Mouse (Mus musculus) limb, embryonic 14.5 days (tissue): ENCODE measurements around the gene Hfe2. TPM values are rescaled to one million over a fixed set of nuclear protein-coding genes. Genes with fewer than 3 reads are reported as not detected.

Experiments used
- ATAC-seq: fragments of 200-750 bp; cut with Nextera tagmentation; 2 replicates; pipeline ENCODE4 v1.8.0; 2017; ENCODE audit warnings: low read depth, moderate number of reproducible peaks, moderate TSS enrichment; ENCODE audit not compliant: low FRiP score
- DNase-seq: peaks from one replicate; pipeline ENCODE4 v3.0.0-alpha.2; 2015; ENCODE audit warnings: low spot score
- H3K27ac ChIP-seq: fragments of 300-500 bp; sonication (generic); replicated peaks from 2 replicates; pipeline ENCODE4 v1.5.1; 2014; ENCODE audit warnings: low read depth, mild to moderate bottlenecking, low read length, moderate library complexity, mixed read lengths
- H3K27me3 ChIP-seq: fragments of 300-500 bp; sonication (generic); 2 replicates; pipeline ENCODE4 v1.6.1; 2014; ENCODE audit warnings: low read length, mixed read lengths; ENCODE audit not compliant: control insufficient read depth, insufficient read depth
- H3K36me3 ChIP-seq: fragments of 300-500 bp; sonication (generic); 2 replicates; pipeline ENCODE4 v1.6.1; 2014; ENCODE audit warnings: mild to moderate bottlenecking, low read length, moderate library complexity, mixed read lengths; ENCODE audit not compliant: control insufficient read depth, insufficient read depth
- H3K4me1 ChIP-seq: fragments of 300-500 bp; sonication (generic); 2 replicates; pipeline ENCODE4 v1.6.1; 2014; ENCODE audit warnings: antibody characterized with exemption, low read length, mixed read lengths; ENCODE audit not compliant: control insufficient read depth, insufficient read depth
- H3K4me2 ChIP-seq: fragments of 300-500 bp; sonication (generic); replicated peaks from 2 replicates; pipeline ENCODE4 v1.6.1; 2014; ENCODE audit warnings: low read depth, mild to moderate bottlenecking, low read length, moderate library complexity; ENCODE audit not compliant: severe bottlenecking
- H3K4me3 ChIP-seq: fragments of 300-500 bp; sonication (generic); replicated peaks from 2 replicates; pipeline ENCODE4 v1.5.1; 2014; ENCODE audit warnings: low read length
- H3K9ac ChIP-seq: fragments of 300-500 bp; sonication (generic); 2 replicates; pipeline ENCODE4 v1.6.1; 2014; ENCODE audit warnings: mild to moderate bottlenecking, low read depth, low read length, moderate library complexity; ENCODE audit not compliant: severe bottlenecking
- H3K9me3 ChIP-seq: fragments of 300-500 bp; sonication (generic); 2 replicates; pipeline ENCODE4 v1.6.1; 2016; ENCODE audit warnings: low read length; ENCODE audit not compliant: control insufficient read depth
- POLR2A ChIP-seq: fragments of 200-500 bp; IDR thresholded peaks from 2 replicates; pipeline ENCODE4 v1.8.0; 2012; ENCODE audit warnings: inconsistent platforms, mild to moderate bottlenecking, moderate library complexity, borderline replicate concordance; ENCODE audit not compliant: insufficient read depth, insufficient read length; ENCODE audit errors: extremely low read depth
- WGBS: fragments of 180-500 bp; shearing (Covaris S2); extraction: QIAGEN DNeasy Blood & Tissue Kit; methylation state at CpG from one replicate; pipeline ENCODE4 v1.1.7; 2014; 5-methylcytosine and 5-hydroxymethylcytosine counted together
- polyA plus RNA-seq, 2 experiments: library from polyadenylated mRNA; depleted of rRNA in 1 of 2; stranded (reverse) in 1 of 2; unstranded in 1 of 2; fragments of >200 nt; fragmentation: Nextera tagmentation in 1 of 2; extraction: Ambion mirVana in 1 of 2; gene quantifications; 2 replicates each; pipeline versions ENCODE4 v1.2.1 to v1.2.3; 2012 to 2014

The Hfe2 gene
- polyA plus RNA-seq, 2 experiments: 20.5 to 21.4 TPM

DNA sequence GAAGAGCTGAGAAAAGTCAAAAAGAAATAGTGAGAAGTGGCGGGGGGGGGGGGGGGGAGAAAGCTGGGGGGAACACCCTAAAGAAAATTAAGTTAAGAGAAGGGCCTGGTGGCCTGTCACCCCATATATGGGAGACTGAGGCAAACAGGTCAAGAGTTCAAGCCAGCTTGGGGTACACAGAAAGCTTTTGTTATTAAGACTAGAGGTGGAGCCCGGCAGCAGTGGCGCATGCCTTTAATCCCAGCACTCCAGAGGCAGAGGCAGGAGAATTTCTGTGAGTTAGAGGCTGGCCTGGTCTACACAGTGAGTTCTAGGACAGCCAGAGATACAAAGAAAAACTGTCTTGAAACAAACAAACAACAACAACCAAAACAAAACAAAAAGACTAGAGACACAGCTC is 40.1 kb downstream of the Hfe2 start:
- peaks cover 17% of the 10 kb centered on the region for H3K36me3 ChIP-seq
- ATAC-seq: no peak
- no peak overlapping the region for H3K27ac ChIP-seq
- no peak overlapping the region for H3K4me2 ChIP-seq
- no peak for TF ChIP-seq POLR2A
- no peak for DNase-seq
- H3K4me3 ChIP-seq: no peak overlapping the region
- H3K9me3 ChIP-seq: no peaks in the 10 kb centered on the region
- WGBS: 94% methylated on average over 2 of the region's 3 CpGs
- peaks cover 19% of the 10 kb centered on the region for H3K4me1 ChIP-seq
- H3K9ac ChIP-seq: no peak overlapping the region
- no peaks in the 10 kb centered on the region for H3K27me3 ChIP-seq

DNA sequence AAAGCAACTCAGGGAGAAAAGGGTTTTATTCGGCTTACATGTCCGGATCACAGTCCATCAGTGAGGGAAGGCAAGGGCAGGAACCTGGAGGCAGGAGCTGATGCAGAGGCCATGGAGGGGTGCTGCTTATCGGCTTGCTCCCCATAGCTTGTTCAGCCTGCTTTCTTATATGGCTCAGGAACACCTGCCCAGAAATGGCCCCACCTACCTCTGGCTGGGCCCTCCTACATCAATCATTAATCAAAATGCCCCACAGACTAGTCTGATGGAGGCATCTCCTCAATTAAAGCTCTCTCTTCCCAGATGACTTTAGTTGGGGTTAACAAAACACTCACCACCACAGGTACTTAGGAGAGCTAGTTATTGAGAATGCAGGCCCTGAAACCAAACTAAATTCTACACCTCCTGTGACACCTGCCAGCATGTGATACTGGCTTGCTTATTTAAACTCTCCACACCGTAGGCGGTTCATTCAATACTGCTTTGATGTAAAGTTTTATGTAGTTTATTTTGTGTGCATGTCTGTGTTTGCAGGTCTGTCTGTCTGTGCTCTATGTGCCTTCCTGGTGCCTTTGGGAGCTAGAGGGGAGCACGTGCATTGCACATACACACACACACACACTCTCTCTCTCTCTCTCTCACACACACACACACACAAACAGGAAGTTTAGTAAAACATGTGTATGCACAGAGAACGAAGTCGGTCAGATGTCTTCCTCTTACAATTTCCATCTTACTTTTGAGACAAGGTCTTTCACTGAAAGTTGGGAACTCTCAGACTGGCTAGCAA is 41.9 kb downstream of the Hfe2 start:
- 81% methylated on average over 8 of the region's 8 CpGs for WGBS
- H3K27me3 ChIP-seq: no peaks in the 10 kb centered on the region
- H3K4me2 ChIP-seq: no peak overlapping the region
- peaks cover under 1% of the 10 kb centered on the region; the same call in 1 of the 2 replicates for H3K36me3 ChIP-seq
- peaks cover 8% of the 10 kb centered on the region for H3K4me1 ChIP-seq
- no peak overlapping the region for H3K4me3 ChIP-seq
- ATAC-seq (no peak), DNase-seq (no peak)
- H3K9ac ChIP-seq: no peak overlapping the region
- no peak for TF ChIP-seq POLR2A
- H3K9me3 ChIP-seq: no peaks in the 10 kb centered on the region
- H3K27ac ChIP-seq: no peak overlapping the region

DNA sequence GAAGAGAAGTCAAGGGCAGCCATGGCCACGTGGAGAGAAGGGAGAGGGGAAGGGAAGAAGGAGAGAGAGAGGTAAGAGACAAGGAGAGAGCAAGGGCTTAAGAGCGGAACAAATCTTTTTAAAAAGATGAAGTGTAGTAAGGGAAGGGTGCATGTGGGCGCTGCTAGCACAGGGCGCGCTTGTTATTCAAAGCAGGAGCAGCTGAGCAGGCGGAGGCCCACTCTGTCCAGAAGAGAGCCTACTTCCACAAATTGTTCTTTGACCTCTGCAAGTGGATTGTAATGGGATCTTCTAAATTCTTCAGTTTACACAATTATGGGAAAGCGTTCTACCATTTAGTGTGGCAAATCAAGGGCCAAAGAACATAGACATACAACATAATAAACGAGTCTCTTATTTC is 43.6 kb downstream of the Hfe2 start:
- Histone ChIP-seq H3K9ac (no peak overlapping the region), H3K27me3 (no peaks in the 10 kb centered on the region), H3K4me2 (no peak overlapping the region), H3K27ac (no peak overlapping the region), H3K36me3 (no peaks in the 10 kb centered on the region), H3K4me1 (peaks cover 8% of the 10 kb centered on the region), H3K9me3 (no peaks in the 10 kb centered on the region), H3K4me3 (no peak overlapping the region)
- TF ChIP-seq POLR2A: no peak
- no peak for ATAC-seq
- WGBS: 80% methylated on average over 8 of the region's 8 CpGs
- DNase-seq: no peak

DNA sequence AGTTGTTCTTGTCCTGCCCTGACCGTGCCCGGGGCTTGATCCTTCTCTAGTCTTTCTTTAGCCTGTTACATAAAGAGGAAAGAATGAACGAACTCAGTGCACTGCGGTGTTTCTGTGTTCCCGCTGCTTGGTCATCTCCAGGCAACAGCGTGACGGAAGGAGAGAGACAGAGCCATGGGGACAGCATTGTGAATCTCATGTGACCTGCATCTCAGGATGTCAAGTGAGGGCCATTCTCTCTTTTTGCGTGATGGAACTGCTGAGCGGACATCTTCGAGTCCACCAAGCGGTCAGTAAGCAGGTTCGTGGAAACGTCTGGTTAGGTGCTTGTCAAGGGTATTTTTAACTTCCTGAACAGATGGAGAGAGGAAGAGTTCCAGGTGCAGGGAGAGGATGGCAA is 44.5 kb downstream of the Hfe2 start:
- Histone ChIP-seq H3K9me3 (no peaks in the 10 kb centered on the region), H3K4me1 (peaks cover 2% of the 10 kb centered on the region), H3K4me3 (no peak overlapping the region), H3K9ac (no peak overlapping the region), H3K36me3 (no peaks in the 10 kb centered on the region), H3K27me3 (no peaks in the 10 kb centered on the region), H3K27ac (no peak overlapping the region), H3K4me2 (no peak overlapping the region)
- WGBS: 88% methylated on average over 13 of the region's 13 CpGs
- no peak for DNase-seq
- no peak for ATAC-seq
- TF ChIP-seq POLR2A: no peak

DNA sequence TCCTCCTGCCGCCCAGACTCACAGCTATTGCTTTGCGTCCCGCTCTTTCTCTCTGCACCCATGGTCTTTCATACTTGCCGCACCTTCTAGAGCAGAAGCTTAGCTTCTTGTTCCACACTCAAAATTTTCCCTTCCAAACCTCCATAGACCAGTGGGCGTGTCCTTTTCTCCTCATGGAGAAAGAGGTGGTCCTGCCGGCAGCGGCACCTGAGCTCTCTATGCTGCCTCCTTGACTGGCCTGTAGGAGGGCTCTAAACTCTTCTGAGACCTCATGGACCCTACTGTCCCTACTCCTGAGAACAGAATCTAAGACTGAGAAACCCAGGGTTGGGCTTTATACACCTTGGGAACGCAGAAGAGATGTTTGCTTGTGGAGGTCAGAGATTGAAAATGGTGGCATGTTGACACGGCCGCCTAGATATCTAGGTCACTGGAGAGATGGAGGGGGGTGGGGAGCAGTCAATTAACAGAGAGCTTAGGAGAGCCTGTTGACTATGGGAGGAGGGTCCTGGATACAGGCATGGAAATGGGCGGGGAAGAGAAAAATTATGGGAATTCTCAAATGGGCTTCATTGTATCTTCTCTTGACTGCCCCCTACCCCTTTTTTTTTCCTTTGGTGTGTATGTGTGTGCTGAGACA is 45.1 kb downstream of the Hfe2 start:
- ATAC-seq: no peak
- no peak overlapping the region for H3K9ac ChIP-seq
- no peaks in the 10 kb centered on the region for H3K27me3 ChIP-seq
- H3K4me1 ChIP-seq: no peaks in the 10 kb centered on the region; the same call in 1 of the 2 replicates
- no peak for DNase-seq
- WGBS: 89% methylated on average over 11 of the region's 11 CpGs
- H3K9me3 ChIP-seq: no peaks in the 10 kb centered on the region
- no peak overlapping the region for H3K27ac ChIP-seq
- TF ChIP-seq POLR2A: no peak
- H3K4me2 ChIP-seq: no peak overlapping the region
- no peak overlapping the region for H3K4me3 ChIP-seq
- H3K36me3 ChIP-seq: no peaks in the 10 kb centered on the region
